Mouse (Mus musculus) embryonic facial prominence, embryonic 13.5 days (tissue): ENCODE measurements around the gene Arhgap15. TPM values are rescaled to one million over a fixed set of nuclear protein-coding genes. Genes with fewer than 3 reads are reported as not detected.

Source experiments
- ATAC-seq: fragments of 200-750 bp; cut with Nextera tagmentation; 2 replicates; pipeline ENCODE4 v1.8.0; 2017; ENCODE audit warnings: low read depth; ENCODE audit not compliant: insufficient number of reproducible peaks, insufficient read depth, low FRiP score, low TSS enrichment
- H3K27ac ChIP-seq: fragments of 300-500 bp; sonication (generic); 2 replicates; pipeline ENCODE4 v1.5.1; 2015; ENCODE audit warnings: moderate library complexity, mild to moderate bottlenecking, inconsistent platforms
- H3K27me3 ChIP-seq: fragments of 300-500 bp; sonication (generic); 2 replicates; pipeline ENCODE4 v1.6.1; 2015; ENCODE audit warnings: mild to moderate bottlenecking, inconsistent platforms
- H3K36me3 ChIP-seq: fragments of 300-500 bp; sonication (generic); 2 replicates; pipeline ENCODE4 v1.6.1; 2015; ENCODE audit warnings: mild to moderate bottlenecking, inconsistent platforms
- H3K4me1 ChIP-seq: fragments of 300-500 bp; sonication (generic); 2 replicates; pipeline ENCODE4 v1.6.1; 2015; ENCODE audit warnings: inconsistent platforms
- H3K4me2 ChIP-seq: fragments of 300-500 bp; sonication (generic); 2 replicates; pipeline ENCODE4 v1.6.1; 2015; ENCODE audit warnings: moderate library complexity, mild to moderate bottlenecking, inconsistent platforms
- H3K4me3 ChIP-seq: fragments of 300-500 bp; sonication (generic); 2 replicates; pipeline ENCODE4 v1.5.1; 2015; ENCODE audit warnings: mild to moderate bottlenecking, inconsistent platforms
- H3K9ac ChIP-seq: fragments of 300-500 bp; sonication (generic); 2 replicates; pipeline ENCODE4 v1.6.1; 2015; ENCODE audit warnings: mild to moderate bottlenecking, inconsistent platforms
- H3K9me3 ChIP-seq: fragments of 300-500 bp; sonication (generic); 2 replicates; pipeline ENCODE4 v1.6.1; 2016; ENCODE audit warnings: inconsistent platforms
- WGBS: fragments of 180-500 bp; shearing (Covaris S2); methylation state at CpG from one replicate; pipeline ENCODE4 v1.1.7; 2015; ENCODE audit warnings: mixed read lengths; 5-methylcytosine and 5-hydroxymethylcytosine counted together
- polyA plus RNA-seq: library from polyadenylated mRNA; unstranded; fragments of >200 nt; fragmentation: Nextera tagmentation; extraction: Ambion mirVana; gene quantifications from 2 replicates; pipeline ENCODE4 v1.2.1, GENCODE M21; 2015

Gene Arhgap15
- polyA plus RNA-seq, 1 experiment from 2014 or later = 1.6 TPM

GRCm38 (mm10) chr2:44394956-44395501, 646.4 kb downstream of the Arhgap15 start:
- Histone ChIP-seq H3K36me3 (no peaks in the 10 kb centered on the region), H3K9me3 (no peaks in the 10 kb centered on the region), H3K4me3 (no peak overlapping the region), H3K27ac (no peak overlapping the region), H3K27me3 (0 out of 2 replicates have a peak, but pooled peaks cover 9% of the 10 kb centered on the region), H3K9ac (no peak overlapping the region), H3K4me1 (peaks cover 12% of the 10 kb centered on the region; the same call in 1 of the 2 replicates), H3K4me2 (no peak overlapping the region)
- 22% methylated on average over 6 of the region's 6 CpGs for WGBS
- ATAC-seq = no peak

DNA sequence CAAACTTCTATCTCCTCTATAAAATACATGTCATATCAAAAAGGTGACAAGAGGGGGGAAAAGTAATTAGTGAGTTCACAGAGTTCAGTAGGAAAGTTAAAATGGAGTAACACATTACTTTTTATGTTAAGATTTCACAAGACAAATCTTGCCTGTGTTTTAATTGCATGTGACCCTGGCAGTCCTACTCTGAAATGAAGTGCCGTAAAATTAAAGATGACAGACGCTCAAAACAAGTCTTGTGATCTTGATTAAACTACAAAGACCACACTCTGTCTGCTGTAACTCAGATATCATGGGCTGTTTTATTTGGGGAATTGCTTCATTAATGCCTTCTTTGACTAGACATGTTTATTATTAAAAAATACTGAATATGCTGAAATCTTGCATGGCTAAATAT, 647.0 kb downstream of the Arhgap15 start:
- Histone ChIP-seq H3K27ac (no peak overlapping the region), H3K27me3 (0 out of 2 replicates have a peak, but pooled peaks cover 9% of the 10 kb centered on the region), H3K4me1 (peaks cover 12% of the 10 kb centered on the region; the same call in 1 of the 2 replicates), H3K9me3 (no peaks in the 10 kb centered on the region), H3K36me3 (no peaks in the 10 kb centered on the region), H3K9ac (no peak overlapping the region), H3K4me2 (no peak overlapping the region), H3K4me3 (no peak overlapping the region)
- ATAC-seq = no peak
- 52% methylated on average over 2 of the region's 2 CpGs for WGBS

GRCm38 (mm10) chr2:44397209-44397608, 648.6 kb downstream of the Arhgap15 start:
- no peak overlapping the region for H3K4me2 ChIP-seq
- no peak overlapping the region for H3K27ac ChIP-seq
- 22% methylated on average over 1 of the region's 1 CpGs for WGBS
- peaks cover 15% of the 10 kb centered on the region for H3K4me1 ChIP-seq
- H3K36me3 ChIP-seq = no peaks in the 10 kb centered on the region
- H3K9me3 ChIP-seq = no peaks in the 10 kb centered on the region
- H3K27me3 ChIP-seq = 0 out of 2 replicates have a peak, but pooled peaks cover 9% of the 10 kb centered on the region
- H3K9ac ChIP-seq = no peak overlapping the region
- ATAC-seq = no peak
- no peak overlapping the region for H3K4me3 ChIP-seq

DNA sequence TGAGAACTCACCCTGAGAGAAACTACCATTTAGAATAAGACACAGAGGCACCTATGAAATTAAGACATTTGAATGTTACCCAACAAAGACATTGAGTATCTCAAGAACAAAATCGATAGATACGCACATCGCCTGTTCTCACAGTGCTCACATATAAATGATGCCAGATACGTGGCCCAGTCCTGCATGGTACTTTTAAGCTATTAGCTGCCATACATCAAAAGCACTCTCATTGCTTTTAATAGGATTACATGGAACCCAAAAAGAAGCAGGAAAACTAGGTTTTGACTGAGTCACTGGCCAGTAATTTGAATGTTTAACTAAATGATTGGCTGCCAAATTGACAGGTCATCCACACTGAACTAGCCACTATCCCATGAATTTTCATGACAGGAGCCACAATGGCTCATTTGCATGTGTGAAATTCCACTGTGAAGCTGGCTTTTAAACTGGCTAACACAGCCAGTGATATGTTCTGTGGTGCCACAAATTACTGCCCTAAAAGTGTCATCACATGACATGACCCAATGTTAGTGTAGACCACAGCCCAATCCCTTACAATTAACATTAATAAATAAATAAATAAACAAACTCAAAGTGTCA, 649.2 kb downstream of the Arhgap15 start:
- no peak overlapping the region for H3K9ac ChIP-seq
- peaks cover 15% of the 10 kb centered on the region for H3K4me1 ChIP-seq
- H3K4me2 ChIP-seq = no peak overlapping the region
- ATAC-seq = no peak
- no peak overlapping the region for H3K4me3 ChIP-seq
- 0 out of 2 replicates have a peak, but pooled peaks cover 9% of the 10 kb centered on the region for H3K27me3 ChIP-seq
- H3K36me3 ChIP-seq = no peaks in the 10 kb centered on the region
- no peak overlapping the region for H3K27ac ChIP-seq
- H3K9me3 ChIP-seq = no peaks in the 10 kb centered on the region
- 76% methylated on average over 4 of the region's 4 CpGs for WGBS

DNA sequence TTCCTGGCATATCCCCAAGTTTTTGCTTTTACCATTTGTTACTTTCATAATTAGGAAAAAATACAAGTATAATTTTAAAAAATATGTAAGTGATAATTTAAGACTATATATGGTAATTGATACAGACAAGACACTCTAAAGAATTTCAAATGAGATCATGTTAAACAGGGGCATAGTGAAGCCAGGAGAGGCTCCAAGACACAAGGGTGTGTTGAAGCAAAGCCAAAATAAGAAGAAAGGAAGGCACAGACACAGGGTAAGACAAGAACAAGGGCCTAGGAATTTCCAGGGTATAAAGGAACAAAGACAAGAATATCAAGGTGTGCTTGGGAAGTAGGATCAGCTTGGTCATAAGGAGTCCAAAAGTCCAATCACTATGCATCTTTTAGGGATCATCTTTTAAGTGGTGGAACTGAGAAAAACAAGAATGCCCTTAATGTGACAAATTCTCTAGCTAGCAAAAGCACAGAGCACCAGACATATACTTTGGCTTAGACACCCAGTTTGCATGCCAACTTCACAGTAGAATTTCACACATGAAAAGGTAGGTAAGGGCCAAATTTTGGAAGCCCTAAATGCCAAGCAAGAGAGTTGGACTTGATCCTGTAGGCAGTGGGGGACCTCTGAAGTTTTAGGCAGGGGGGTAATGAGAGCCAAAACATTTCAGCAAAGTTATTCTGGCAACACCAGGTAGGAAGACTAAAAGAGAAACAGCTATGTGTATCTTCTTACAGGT, 650.7 kb downstream of the Arhgap15 start:
- no peak overlapping the region for H3K4me2 ChIP-seq
- H3K36me3 ChIP-seq = no peaks in the 10 kb centered on the region
- no peak for ATAC-seq
- H3K27me3 ChIP-seq = no peaks in the 10 kb centered on the region
- H3K4me1 ChIP-seq = peaks cover 13% of the 10 kb centered on the region
- no peak overlapping the region for H3K9ac ChIP-seq
- H3K4me3 ChIP-seq = no peak overlapping the region
- no peaks in the 10 kb centered on the region for H3K9me3 ChIP-seq
- no peak overlapping the region for H3K27ac ChIP-seq

GRCm38 (mm10) chr2:44401704-44402422, 653.2 kb downstream of the Arhgap15 start:
- H3K36me3 ChIP-seq = no peaks in the 10 kb centered on the region
- H3K4me2 ChIP-seq = no peak overlapping the region
- H3K9me3 ChIP-seq = peaks cover 9% of the 10 kb centered on the region; the same call in 1 of the 2 replicates
- H3K4me3 ChIP-seq = no peak overlapping the region
- no peak overlapping the region for H3K9ac ChIP-seq
- peaks cover 5% of the 10 kb centered on the region; the same call in 1 of the 2 replicates for H3K4me1 ChIP-seq
- no peaks in the 10 kb centered on the region for H3K27me3 ChIP-seq
- H3K27ac ChIP-seq = no peak overlapping the region
- WGBS = 34% methylated on average over 3 of the region's 3 CpGs
- ATAC-seq = no peak

GRCm38 (mm10) chr2:44411660-44412059, 663.0 kb downstream of the Arhgap15 start:
- H3K27me3 ChIP-seq = no peaks in the 10 kb centered on the region
- no peak overlapping the region for H3K27ac ChIP-seq
- no peaks in the 10 kb centered on the region for H3K4me1 ChIP-seq
- H3K9me3 ChIP-seq = no peaks in the 10 kb centered on the region
- no peak overlapping the region for H3K4me2 ChIP-seq
- no peak overlapping the region for H3K4me3 ChIP-seq
- no peaks in the 10 kb centered on the region for H3K36me3 ChIP-seq
- WGBS = 73% methylated on average over 2 of the region's 2 CpGs
- no peak for ATAC-seq
- no peak overlapping the region for H3K9ac ChIP-seq

- Histone ChIP-seq H3K4me1 (no peaks in the 10 kb centered on the region), H3K9me3 (no peaks in the 10 kb centered on the region), H3K4me2 (no peak overlapping the region), H3K27me3 (no peaks in the 10 kb centered on the region), H3K4me3 (no peak overlapping the region), H3K36me3 (no peaks in the 10 kb centered on the region), H3K9ac (no peak overlapping the region), H3K27ac (no peak overlapping the region)
- no peak for ATAC-seq
- WGBS = 88% methylated on average over 4 of the region's 4 CpGs
Measured at GRCm38 (mm10) chr2:44416331-44416730, 667.7 kb downstream of the Arhgap15 start.

GRCm38 (mm10) chr2:44419547-44420225, 671.1 kb downstream of the Arhgap15 start:
- Histone ChIP-seq H3K9me3 (no peaks in the 10 kb centered on the region), H3K36me3 (no peaks in the 10 kb centered on the region), H3K27me3 (no peaks in the 10 kb centered on the region), H3K4me3 (no peak overlapping the region), H3K9ac (no peak overlapping the region), H3K27ac (no peak overlapping the region), H3K4me1 (no peaks in the 10 kb centered on the region), H3K4me2 (no peak overlapping the region)
- WGBS = 66% methylated on average over 4 of the region's 4 CpGs
- ATAC-seq = no peak

DNA sequence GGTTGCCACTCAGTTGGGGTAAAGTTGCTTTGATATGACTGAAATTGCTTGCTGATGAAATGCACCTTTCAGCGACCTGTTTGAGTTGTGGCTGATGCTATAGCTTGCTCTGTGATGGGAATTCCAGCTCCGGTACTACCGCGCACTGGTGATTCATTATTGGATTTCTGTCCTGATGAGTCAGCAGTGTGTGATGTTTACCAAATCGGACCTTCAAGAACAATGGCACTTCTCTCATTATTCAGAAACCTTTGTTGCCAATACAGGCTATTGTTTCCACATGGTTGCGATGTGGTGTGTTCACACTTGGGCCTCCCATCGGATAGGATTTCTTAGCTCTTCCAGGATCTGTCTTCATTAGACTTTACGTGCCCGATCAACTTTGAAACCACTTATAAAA, 681.9 kb downstream of the Arhgap15 start:
- ATAC-seq = no peak
- no peak overlapping the region for H3K4me2 ChIP-seq
- H3K27ac ChIP-seq = no peak overlapping the region
- no peaks in the 10 kb centered on the region for H3K27me3 ChIP-seq
- no peaks in the 10 kb centered on the region for H3K36me3 ChIP-seq
- no peak overlapping the region for H3K4me3 ChIP-seq
- no peaks in the 10 kb centered on the region for H3K9me3 ChIP-seq
- 76% methylated on average over 9 of the region's 9 CpGs for WGBS
- H3K9ac ChIP-seq = no peak overlapping the region
- H3K4me1 ChIP-seq = peaks cover 9% of the 10 kb centered on the region; the same call in 1 of the 2 replicates

DNA sequence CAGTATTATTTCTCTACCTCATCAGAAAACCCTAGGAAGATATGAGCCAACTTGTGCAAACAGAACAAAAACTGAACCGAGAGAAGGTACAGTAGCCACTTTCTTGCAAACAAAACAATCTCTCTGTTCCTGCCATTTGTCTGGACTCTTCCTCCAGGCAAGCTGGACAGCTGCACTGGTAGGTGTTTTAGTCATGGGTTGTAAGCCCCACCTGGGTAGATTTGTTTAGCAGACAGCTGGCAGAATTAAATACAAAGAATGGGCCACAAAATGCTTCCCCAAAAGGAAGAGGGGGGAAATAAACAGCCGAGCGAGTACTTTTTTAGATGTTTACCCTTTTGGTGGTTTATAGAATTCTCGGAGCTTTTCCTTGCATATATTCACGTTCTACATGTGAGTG, 688.0 kb downstream of the Arhgap15 start:
- Histone ChIP-seq H3K9ac (no peak overlapping the region), H3K27me3 (no peaks in the 10 kb centered on the region), H3K4me3 (no peak overlapping the region), H3K4me1 (peaks cover 26% of the 10 kb centered on the region), H3K9me3 (peaks cover 3% of the 10 kb centered on the region; the same call in 1 of the 2 replicates), H3K27ac (peak overlapping the region; percentile 66; the same call in 1 of the 2 replicates), H3K36me3 (no peaks in the 10 kb centered on the region), H3K4me2 (peak overlapping the region; percentile 44)
- no peak for ATAC-seq
- WGBS = 41% methylated on average over 5 of the region's 5 CpGs
